Mouse (Mus musculus) limb, embryonic 11.5 days (tissue): Measurements from ENCODE around the gene B230307C23Rik. TPM values are rescaled to one million over a fixed set of nuclear protein-coding genes. Genes with fewer than 3 reads are reported as not detected.
"Not testable (repeated sequence)": the region's sequence is repeated elsewhere in the genome, so short reads cannot be mapped to it uniquely, and the experiment has no call there.

Source experiments
- ATAC-seq: fragments of 200-750 bp; cut with Nextera tagmentation; 2 replicates; pipeline ENCODE4 v1.8.0; 2017; ENCODE audit warnings: low read depth; ENCODE audit not compliant: insufficient number of reproducible peaks, low FRiP score, low TSS enrichment
- DNase-seq: peaks from one replicate; pipeline ENCODE4 v3.0.0-alpha.2; 2015; ENCODE audit warnings: low spot score
- H3K27ac ChIP-seq: fragments of 300-500 bp; sonication (generic); replicated peaks from 2 replicates; pipeline ENCODE4 v1.5.1; 2014; ENCODE audit warnings: low read depth, mild to moderate bottlenecking, low read length
- H3K27me3 ChIP-seq: fragments of 300-500 bp; sonication (generic); 2 replicates; pipeline ENCODE4 v1.6.1; 2014; ENCODE audit warnings: mild to moderate bottlenecking, low read length, mixed read lengths; ENCODE audit not compliant: control insufficient read depth, insufficient read depth
- H3K36me3 ChIP-seq: fragments of 300-500 bp; sonication (generic); 2 replicates; pipeline ENCODE4 v1.6.1; 2014; ENCODE audit warnings: mild to moderate bottlenecking, low read length, moderate library complexity, mixed read lengths; ENCODE audit not compliant: control insufficient read depth, insufficient read depth
- H3K4me1 ChIP-seq: fragments of 300-500 bp; sonication (generic); 2 replicates; pipeline ENCODE4 v1.6.1; 2014; ENCODE audit warnings: low read length, mixed read lengths; ENCODE audit not compliant: control insufficient read depth, insufficient read depth
- H3K4me2 ChIP-seq: fragments of 300-500 bp; sonication (generic); 2 replicates; pipeline ENCODE4 v1.6.1; 2014; ENCODE audit warnings: low read depth, mild to moderate bottlenecking, moderate library complexity; ENCODE audit not compliant: severe bottlenecking
- H3K4me3 ChIP-seq: fragments of 300-500 bp; sonication (generic); 2 replicates; pipeline ENCODE4 v1.5.1; 2014; ENCODE audit warnings: low read depth, low read length
- H3K9ac ChIP-seq: fragments of 300-500 bp; sonication (generic); 2 replicates; pipeline ENCODE4 v1.6.1; 2014; ENCODE audit warnings: mild to moderate bottlenecking, low read length
- H3K9me3 ChIP-seq: fragments of 300-500 bp; sonication (generic); 2 replicates; pipeline ENCODE4 v1.6.1; 2016; ENCODE audit warnings: low read length; ENCODE audit not compliant: control insufficient read depth
- WGBS: fragments of 180-500 bp; shearing (Covaris S2); extraction: QIAGEN DNeasy Blood & Tissue Kit; methylation state at CpG from one replicate; pipeline ENCODE4 v1.1.7; 2014; 5-methylcytosine and 5-hydroxymethylcytosine counted together
- polyA plus RNA-seq: library from polyadenylated mRNA; unstranded; fragments of >200 nt; fragmentation: Nextera tagmentation; extraction: Ambion mirVana; gene quantifications from 2 replicates; pipeline ENCODE4 v1.2.1, GENCODE M21; 2014

B230307C23Rik gene
- polyA plus RNA-seq, 1 experiment from 2014 or later: 19.2 TPM

- ATAC-seq: no peak
- H3K4me3 ChIP-seq: no peak overlapping the region
- no peaks in the 10 kb centered on the region for H3K9me3 ChIP-seq
- no peaks in the 10 kb centered on the region for H3K4me1 ChIP-seq
- H3K27ac ChIP-seq: no peak overlapping the region
- DNase-seq: no peak
- H3K4me2 ChIP-seq: no peak overlapping the region
- no peak overlapping the region for H3K9ac ChIP-seq
- 61% methylated on average over 5 of the region's 5 CpGs for WGBS
- no peaks in the 10 kb centered on the region for H3K27me3 ChIP-seq
- no peaks in the 10 kb centered on the region for H3K36me3 ChIP-seq
Observed at GRCm38 (mm10) chr16:97984589-97984988, 12.5 kb upstream of the B230307C23Rik start.

- no peak overlapping the region for H3K9ac ChIP-seq
- DNase-seq: no peak
- 71% methylated on average over 2 of the region's 2 CpGs for WGBS
Observed at GRCm38 (mm10) chr16:97991517-97991916, 5.6 kb upstream of the B230307C23Rik start.

DNA sequence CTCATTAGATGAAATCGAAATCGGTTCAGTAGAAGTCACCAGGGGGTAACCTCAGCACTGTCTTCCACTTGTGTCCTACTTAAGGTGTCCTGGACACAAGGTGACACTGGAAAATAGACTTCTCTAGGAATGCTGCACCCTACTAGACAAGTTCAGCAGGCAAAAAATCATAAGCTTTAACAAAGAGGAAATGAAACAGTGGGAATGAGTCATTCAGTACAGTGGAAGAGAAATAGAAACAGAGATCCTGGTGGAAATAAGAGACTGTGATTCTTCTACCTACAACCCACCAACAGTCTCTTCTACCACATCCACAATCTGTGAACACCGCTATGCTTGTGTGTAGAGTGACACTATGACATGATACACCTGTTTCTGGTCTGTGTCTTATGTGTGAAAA is 4.6 kb upstream of the B230307C23Rik start:
- WGBS: 77% methylated on average over 3 of the region's 3 CpGs

More at GRCm38 (mm10) chr16:97991517-97991916, 5.6 kb upstream of the B230307C23Rik start:
- ATAC-seq: no peak
- H3K4me2 ChIP-seq: no peak overlapping the region
- H3K27me3 ChIP-seq: no peaks in the 10 kb centered on the region
- H3K4me3 ChIP-seq: no peak overlapping the region
- no peak overlapping the region for H3K27ac ChIP-seq
- H3K4me1 ChIP-seq: no peaks in the 10 kb centered on the region
- no peaks in the 10 kb centered on the region for H3K36me3 ChIP-seq
- H3K9me3 ChIP-seq: no peaks in the 10 kb centered on the region

GRCm38 (mm10) chr16:97995849-97996615 is 1.1 kb upstream of the B230307C23Rik start:
- ATAC-seq (no peak), DNase-seq (no peak)
- Histone ChIP-seq H3K9ac (no peak overlapping the region), H3K9me3 (no peaks in the 10 kb centered on the region), H3K27me3 (no peaks in the 10 kb centered on the region), H3K27ac (no peak overlapping the region), H3K4me1 (0 out of 2 replicates have a peak, but pooled peaks cover 4% of the 10 kb centered on the region), H3K4me3 (peak overlapping the region; percentile 44; the same call in 1 of the 2 replicates), H3K4me2 (peak overlapping the region; percentile 55; the same call in 1 of the 2 replicates), H3K36me3 (peaks cover 2% of the 10 kb centered on the region; the same call in 1 of the 2 replicates)
- WGBS: 25% methylated on average over 1 of the region's 1 CpGs

More for the DNA sequence above, 4.6 kb upstream of the B230307C23Rik start:
- H3K4me3 ChIP-seq, H3K27me3 ChIP-seq, H3K27ac ChIP-seq, H3K4me1 ChIP-seq, DNase-seq, ATAC-seq, H3K4me2 ChIP-seq, H3K36me3 ChIP-seq, H3K9me3 ChIP-seq, H3K9ac ChIP-seq: not testable (repeated sequence)

- H3K9me3 ChIP-seq, H3K36me3 ChIP-seq, ATAC-seq, H3K4me1 ChIP-seq, H3K27ac ChIP-seq, H3K27me3 ChIP-seq: not testable (repeated sequence)
- H3K4me3 ChIP-seq: peak overlapping the region; percentile 44
- peak; percentile 30 for DNase-seq
- WGBS: 0% methylated on average over 8 of the region's 8 CpGs
- peak overlapping the region; percentile 55 for H3K4me2 ChIP-seq
- peak overlapping the region; percentile 47 for H3K9ac ChIP-seq
Observed at GRCm38 (mm10) chr16:97997383-97997731, 242 bp downstream of the B230307C23Rik start.

DNA sequence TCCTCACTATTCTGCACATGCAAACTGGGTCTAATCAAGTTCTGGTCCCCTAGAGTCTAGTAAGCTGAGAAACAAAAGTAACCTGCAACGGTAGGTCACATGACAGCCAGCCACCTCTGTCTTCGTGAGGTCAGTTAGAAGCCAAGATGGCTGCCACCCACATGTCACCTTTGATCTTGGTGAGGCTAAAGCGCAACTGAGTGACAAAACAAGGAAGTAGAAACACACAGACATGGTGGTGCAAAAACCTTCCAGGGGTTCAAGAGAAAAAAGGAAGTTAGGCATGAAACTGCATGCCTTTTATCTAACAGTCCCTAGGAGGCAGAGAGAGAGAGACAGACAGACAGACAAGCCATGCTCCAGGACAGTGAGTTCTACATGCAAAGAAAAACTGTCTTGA is 25.0 kb downstream of the B230307C23Rik start:
- Histone ChIP-seq H3K27ac (no peak overlapping the region), H3K9me3 (peaks cover 3% of the 10 kb centered on the region; the same call in 1 of the 2 replicates), H3K36me3 (peaks cover 2% of the 10 kb centered on the region; the same call in 1 of the 2 replicates), H3K4me1 (no peaks in the 10 kb centered on the region), H3K4me3 (no peak overlapping the region), H3K27me3 (no peaks in the 10 kb centered on the region), H3K4me2 (no peak overlapping the region), H3K9ac (no peak overlapping the region)
- ATAC-seq (no peak), DNase-seq (no peak)
- 97% methylated on average over 3 of the region's 3 CpGs for WGBS

DNA sequence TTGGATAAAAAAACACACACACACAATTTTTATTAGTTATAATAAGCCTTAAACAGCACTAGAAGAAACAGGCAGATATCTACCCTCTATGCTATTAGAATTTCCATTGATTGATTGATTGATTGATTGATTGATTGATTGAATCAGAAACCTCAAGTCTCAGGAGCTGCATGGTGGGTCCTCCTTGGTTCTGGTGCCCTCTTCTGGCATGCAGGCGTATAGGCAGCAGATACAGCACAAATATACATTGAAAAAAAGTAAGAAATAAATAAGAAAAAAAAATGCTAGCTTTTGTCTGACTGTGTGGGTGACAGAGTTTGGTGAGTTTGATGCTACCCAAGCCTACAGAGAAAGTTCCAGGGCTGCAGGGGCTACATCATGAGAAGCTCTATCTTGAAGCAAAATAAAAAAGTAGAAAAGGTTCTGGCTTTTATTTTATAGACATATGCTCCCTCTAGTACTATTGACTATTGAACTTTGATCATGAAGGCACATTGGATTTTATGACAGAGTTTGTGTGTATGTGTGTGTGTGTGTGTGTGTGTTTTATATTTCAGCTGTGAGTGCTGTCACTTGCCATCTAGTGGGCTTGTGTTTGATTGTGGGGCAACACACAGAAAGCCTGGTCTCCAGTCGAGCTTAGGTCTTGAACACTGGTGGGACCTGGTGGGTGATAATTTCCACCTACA is 25.7 kb downstream of the B230307C23Rik start:
- no peaks in the 10 kb centered on the region for H3K27me3 ChIP-seq
- H3K4me3 ChIP-seq: no peak overlapping the region
- ATAC-seq (no peak), DNase-seq (no peak)
- 71% methylated on average over 2 of the region's 2 CpGs for WGBS
- no peak overlapping the region for H3K9ac ChIP-seq
- H3K36me3 ChIP-seq: peaks cover 2% of the 10 kb centered on the region; the same call in 1 of the 2 replicates
- H3K27ac ChIP-seq: no peak overlapping the region
- H3K4me2 ChIP-seq: no peak overlapping the region
- H3K4me1 ChIP-seq: no peaks in the 10 kb centered on the region
- peaks cover 3% of the 10 kb centered on the region; the same call in 1 of the 2 replicates for H3K9me3 ChIP-seq

- not testable (repeated sequence) for DNase-seq, H3K27ac ChIP-seq, ATAC-seq, H3K4me3 ChIP-seq, H3K4me2 ChIP-seq, H3K9me3 ChIP-seq, H3K27me3 ChIP-seq, H3K9ac ChIP-seq, H3K4me1 ChIP-seq, H3K36me3 ChIP-seq
- 88% methylated on average over 8 of the region's 8 CpGs for WGBS
Observed at GRCm38 (mm10) chr16:98026186-98026585, 29.1 kb downstream of the B230307C23Rik start.
